Mouse (Mus musculus) erythroblast, embryonic 14.5 days (primary cell): ENCODE results near the gene Nav1.

ENCODE experiments used
- GATA1 ChIP-seq: IDR thresholded peaks from 2 replicates; pipeline ENCODE4 v1.6.1; 2012; ENCODE audit warnings: low read length, inconsistent platforms, mixed read lengths
- TAL1 ChIP-seq: IDR thresholded peaks from 3 replicates; pipeline ENCODE4 v1.6.1; 2012; ENCODE audit warnings: low read length, inconsistent platforms, mixed read lengths

GRCm38 (mm10) chr1:135505499-135505898 lies 101.6 kb downstream of the Nav1 start:
- TF ChIP-seq TAL1 = no peak
- TF ChIP-seq GATA1 = no peak
